Mouse (Mus musculus): ENCODE results near the gene Gm39115.

GRCm38 (mm10) chr7:142097776-142098175 lies 38.1 kb downstream of the Gm39115 start:
- TF ChIP-seq CTCF (IDR thresholded peaks at IDR 0.05; ENCODE audit: low read depth, low read length) (peak; percentile 99), POLR2A (IDR thresholded peaks at IDR 0.05; ENCODE audit: extremely low read depth, insufficient read depth, low read length) (no peak)

Measured in liver, adult 2 months (tissue).